Mouse (Mus musculus) ovary, adult 18-20 months (tissue): ENCODE measurements around the gene Sema4f.
A peak's percentile ranks its signal among the peaks of the same experiment; 100 is the strongest.

ENCODE experiments used
- DNase-seq: peaks from one replicate; pipeline ENCODE4 v3.0.0; 2022; ENCODE audit warnings: low spot score, mixed read lengths

Sema4f gene

GRCm38 (mm10) chr6:82939167-82939912 is at the start of gene Sema4f:
Sema4f (minus strand) TSS chr6:82939769.
- no peak for DNase-seq

GRCm38 (mm10) chr6:82987411-82987971 is 47.9 kb upstream of the Sema4f start:
- DNase-seq = no peak

GRCm38 (mm10) chr6:82971031-82971430 is 31.5 kb upstream of the Sema4f start:
- DNase-seq = peak; percentile 11

GRCm38 (mm10) chr6:82969249-82970084 is 29.9 kb upstream of the Sema4f start:
- DNase-seq = no peak

DNA sequence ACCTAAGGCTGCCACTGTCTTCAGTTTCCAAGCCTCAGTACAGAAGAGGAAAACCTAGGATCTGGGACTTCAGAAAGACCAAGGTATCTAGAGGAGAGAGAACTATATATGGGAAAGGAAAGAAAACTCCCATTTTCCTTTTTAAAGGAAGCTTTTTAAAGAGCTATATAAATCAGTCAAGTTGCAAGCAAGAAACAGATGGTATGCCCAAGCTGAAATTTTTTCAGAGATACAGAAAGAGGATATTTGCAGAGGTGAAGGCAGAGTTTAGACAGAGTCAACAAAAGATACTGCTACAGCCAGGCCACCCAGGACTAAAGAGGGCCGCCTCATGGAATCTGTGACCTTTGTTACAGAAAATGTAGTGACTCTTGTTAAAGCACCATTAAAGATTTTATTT is 22.1 kb upstream of the Sema4f start:
- no peak for DNase-seq

DNA sequence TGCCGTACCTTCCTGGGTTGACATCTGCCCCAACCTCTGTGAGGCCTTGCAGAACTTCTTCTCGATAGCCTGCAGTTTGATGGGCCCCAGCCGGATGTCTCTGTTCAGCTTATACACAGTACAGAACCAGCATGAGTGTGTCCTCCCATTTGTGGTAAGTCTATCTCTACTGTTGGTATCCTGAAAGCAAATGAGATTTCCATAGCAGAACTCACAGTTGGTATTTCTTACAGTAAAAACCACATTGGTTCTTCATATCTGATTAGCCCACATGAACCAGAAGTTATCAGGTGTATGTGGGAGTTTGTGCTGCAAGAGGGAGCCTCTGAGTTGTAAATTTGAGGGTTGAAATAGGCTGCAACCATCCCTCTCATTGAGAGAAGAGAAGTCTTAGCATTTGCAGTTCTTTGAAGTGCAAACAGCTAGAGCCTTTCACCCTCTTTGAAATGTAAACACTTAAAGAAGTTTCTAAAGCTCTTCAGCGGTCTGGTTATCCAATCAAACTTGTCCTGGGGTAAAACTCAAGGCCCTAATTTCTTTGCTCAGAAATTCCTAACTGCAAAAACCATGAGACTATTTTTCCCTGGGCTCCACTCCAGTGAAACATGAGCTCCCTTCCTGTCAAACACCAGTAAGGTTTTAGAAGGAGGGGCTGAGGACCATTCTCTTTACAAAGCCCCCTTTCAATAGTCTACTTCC is 17.1 kb upstream of the Sema4f start:
- DNase-seq = no peak

DNA sequence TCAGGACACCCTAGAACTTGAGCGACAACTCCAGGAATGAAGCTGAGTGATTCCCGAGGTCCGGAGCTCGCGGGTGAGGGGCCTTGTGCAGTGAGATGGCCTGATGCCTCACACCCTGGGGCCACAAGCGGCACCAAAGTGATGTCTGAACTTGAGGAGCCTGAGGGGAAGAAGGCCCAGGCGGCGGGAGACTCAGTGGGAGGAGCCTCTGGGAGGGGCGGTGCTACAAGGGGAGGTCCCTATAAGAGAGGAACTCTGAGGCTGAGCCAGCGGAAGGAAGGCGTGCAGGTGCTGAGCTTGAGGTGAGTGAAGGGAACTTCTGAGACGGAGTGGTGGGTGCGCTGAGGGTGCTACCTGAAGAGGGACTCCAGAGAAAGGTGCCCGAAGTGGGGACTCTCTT is 7.1 kb upstream of the Sema4f start, which contains the start of gene M1ap:
Gene M1ap, plus strand, starts transcription at position 252 of the 400 bp plus-strand sequence.
- no peak for DNase-seq

GRCm38 (mm10) chr6:82945750-82946149 is 6.2 kb upstream of the Sema4f start:
- DNase-seq = no peak

DNA sequence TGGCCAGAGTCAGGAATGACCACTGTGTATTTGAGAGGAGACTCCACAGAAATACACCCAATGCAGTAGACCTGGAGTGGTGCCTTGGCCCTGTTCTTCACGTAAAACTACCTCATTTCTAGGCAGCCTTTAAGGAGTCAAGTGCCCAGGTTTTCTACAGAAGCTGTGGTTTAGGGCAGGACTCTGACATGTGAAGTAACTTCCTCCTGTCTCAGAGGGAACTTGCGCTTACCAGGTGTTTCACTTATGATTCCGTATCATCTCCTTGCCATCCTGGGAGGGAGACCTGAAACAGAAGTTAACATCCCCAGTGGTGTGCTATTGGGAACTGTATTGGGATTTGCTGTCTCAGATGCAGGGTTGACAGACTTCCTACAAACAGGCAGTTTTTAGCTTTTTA is 1.2 kb upstream of the Sema4f start:
- no peak for DNase-seq

- no peak for DNase-seq
Measured at GRCm38 (mm10) chr6:82934616-82935230, 4.8 kb downstream of the Sema4f start.

DNA sequence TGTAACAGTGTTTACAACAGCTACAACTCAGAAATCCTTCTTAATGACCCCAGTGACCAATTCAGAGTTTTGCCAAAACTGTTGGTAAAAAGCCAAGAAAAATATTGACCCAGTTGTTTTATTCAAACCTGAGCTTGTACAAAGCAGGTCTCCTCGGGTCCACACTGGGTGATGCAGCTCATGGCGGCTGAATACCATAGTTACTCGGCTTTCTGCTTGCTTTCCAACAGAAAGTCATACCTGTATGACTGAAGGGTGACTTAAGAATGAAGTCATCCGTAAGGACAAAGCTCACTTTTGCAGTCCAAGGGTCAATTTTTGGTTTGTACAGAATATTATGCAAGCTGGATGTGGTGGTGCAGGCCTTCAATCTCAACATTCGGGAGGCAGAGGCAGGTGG is 12.0 kb downstream of the Sema4f start:
- DNase-seq = no peak

DNA sequence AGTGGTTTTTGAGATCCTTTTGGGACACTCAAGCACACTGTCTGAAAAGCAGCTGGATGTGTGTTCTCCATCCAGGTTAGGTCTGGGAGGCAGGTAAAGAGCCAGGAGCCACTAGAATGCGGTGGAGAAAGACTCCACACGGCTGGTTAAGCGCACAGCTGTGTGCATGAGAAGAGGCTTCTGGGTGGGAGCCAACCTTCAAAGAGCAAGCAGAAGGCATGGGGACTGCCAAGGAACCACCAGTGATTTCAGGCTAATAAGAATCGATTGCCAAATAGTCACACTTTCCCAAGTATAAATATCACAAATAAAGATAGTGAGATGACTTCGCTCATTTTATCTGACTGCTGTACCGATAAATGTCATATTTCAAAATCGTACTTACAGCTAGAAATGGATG is 13.0 kb downstream of the Sema4f start:
- no peak for DNase-seq

DNA sequence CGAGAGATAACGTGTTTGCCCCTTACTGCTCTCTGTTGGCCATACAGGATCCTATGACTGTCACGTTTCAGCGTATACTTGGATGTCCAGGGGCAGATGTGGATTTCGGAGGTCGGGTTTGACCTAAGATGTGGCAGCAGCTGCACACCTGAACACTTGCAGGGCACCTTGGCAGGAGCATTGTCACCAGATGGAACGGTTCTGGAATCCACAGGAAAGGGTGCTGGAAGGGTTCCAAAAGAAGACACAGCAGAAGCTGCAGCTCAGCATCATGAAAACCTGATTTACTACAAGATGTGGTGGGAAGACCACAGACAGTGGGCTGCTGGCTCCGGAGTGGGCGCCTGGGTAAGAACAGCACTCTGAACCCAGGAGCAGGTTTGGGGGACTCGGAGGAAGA is 13.5 kb downstream of the Sema4f start:
- DNase-seq = no peak

DNA sequence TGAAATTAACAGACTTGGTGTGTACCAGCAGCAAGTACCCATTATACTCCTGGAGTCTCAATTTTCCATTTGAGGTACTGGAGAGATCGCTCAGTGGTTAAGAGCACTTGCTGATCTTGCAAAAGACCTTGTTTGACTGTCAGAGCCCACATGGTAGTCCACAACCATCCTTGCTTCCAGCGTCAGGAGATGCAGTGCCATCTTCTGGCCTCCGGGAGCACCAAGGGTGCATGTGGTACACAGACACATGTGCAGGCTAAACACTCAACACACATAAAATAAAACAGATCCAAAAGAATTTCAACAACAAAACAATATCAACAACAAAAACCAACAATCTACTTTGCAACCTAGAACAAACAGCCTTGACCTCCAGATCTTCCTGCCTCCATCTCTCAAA is 14.6 kb downstream of the Sema4f start:
- DNase-seq = no peak

DNA sequence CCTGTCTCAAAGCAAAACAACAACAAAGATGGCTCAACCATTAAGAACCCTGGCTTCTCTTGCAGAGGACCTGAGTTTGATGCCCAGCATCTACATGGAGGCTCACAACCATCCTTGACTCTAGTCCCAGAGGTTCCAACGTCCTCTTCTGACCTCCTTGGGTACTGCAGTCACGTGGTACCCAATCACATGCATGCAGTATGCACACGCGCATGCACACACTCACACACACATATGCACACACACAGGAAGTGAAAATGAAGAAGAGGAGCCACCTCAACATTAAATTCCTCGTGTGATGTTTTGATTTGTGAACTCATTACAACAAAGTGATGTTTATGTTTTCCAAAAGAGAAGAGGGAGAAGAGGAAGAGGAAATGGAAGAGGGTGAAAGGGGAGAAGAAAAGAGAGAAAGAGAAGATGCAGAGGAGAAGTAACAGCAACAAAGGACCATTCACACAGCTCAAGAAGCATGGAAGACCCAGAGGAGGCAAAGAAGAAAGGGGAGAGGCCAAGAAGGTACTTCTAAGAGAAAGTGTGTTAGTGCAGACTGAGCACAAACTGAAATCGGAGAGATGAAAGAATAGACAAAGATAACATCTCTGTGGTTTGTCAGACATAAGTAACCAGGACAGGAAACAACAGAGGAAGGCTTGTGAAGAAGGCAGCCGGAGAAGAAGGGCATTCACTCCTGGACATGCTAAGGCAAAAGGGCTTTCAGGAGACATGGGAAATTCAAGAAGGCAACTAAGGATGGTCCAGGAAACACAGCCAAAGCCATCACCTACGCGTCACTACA is 17.9 kb downstream of the Sema4f start:
- no peak for DNase-seq

GRCm38 (mm10) chr6:82919520-82919919 is 20.0 kb downstream of the Sema4f start:
- no peak for DNase-seq

- DNase-seq = no peak
Measured at GRCm38 (mm10) chr6:82918371-82918770, 21.2 kb downstream of the Sema4f start.

DNA sequence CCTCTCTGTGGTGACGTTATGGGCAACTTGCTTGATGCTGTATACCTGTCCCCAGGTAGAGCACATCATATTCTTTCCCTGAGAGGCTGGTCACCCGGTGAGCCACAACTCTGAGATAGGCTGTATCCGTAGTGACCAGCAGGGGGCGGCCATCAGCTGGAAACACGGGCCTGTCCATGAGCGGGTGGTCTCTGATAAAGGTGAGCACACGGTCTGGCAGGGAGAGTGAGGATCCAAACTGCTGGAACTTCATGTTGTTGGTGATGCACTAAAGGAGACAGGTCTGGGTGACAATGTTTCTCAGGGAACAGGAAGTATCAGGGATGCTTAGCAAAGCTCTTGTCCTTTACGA is 21.8 kb downstream of the Sema4f start:
- no peak for DNase-seq

GRCm38 (mm10) chr6:82917076-82917777 is 22.3 kb downstream of the Sema4f start:
- DNase-seq = no peak

GRCm38 (mm10) chr6:82916459-82916858 is 23.1 kb downstream of the Sema4f start:
- no peak for DNase-seq

DNA sequence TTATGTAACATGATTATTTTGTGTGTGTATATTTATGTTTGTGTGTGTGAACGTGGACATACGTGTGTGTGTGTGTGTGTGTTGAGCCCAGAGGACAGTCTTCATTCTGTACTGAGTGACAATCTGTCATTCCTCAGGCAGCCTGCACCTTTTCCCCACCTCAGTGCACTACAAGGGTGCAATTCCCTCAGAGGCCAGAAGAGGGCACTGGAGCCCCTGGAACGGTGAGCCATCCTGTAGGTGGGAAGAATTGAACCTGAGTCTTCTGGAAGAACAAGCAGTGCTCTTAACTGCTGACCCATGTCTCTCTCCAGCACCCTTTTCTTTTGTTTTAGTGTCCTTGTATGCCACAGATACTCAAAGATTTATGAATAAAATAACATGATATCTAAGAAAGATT is 23.7 kb downstream of the Sema4f start:
- DNase-seq = no peak
